Mouse (Mus musculus) midbrain, embryonic 12.5 days (tissue): ENCODE measurements around the gene Ly6g5b. TPM values are rescaled to one million over a fixed set of nuclear protein-coding genes. Genes with fewer than 3 reads are reported as not detected.
A peak's percentile ranks its signal among the peaks of the same experiment; 100 is the strongest.

Experiments used
- ATAC-seq: fragments of 200-750 bp; cut with Nextera tagmentation; 2 replicates; pipeline ENCODE4 v1.8.0; 2017; ENCODE audit warnings: low read depth, moderate TSS enrichment, moderate library complexity; ENCODE audit not compliant: low FRiP score
- H3K27ac ChIP-seq: fragments of 300-500 bp; sonication (generic); replicated peaks from 2 replicates; pipeline ENCODE4 v1.5.1; 2016; ENCODE audit warnings: mild to moderate bottlenecking
- H3K27me3 ChIP-seq: fragments of 300-500 bp; sonication (generic); 2 replicates; pipeline ENCODE4 v1.6.1; 2016; ENCODE audit warnings: mild to moderate bottlenecking
- H3K36me3 ChIP-seq: fragments of 300-500 bp; sonication (generic); 2 replicates; pipeline ENCODE4 v1.6.1; 2016
- H3K4me1 ChIP-seq: fragments of 300-500 bp; sonication (generic); 2 replicates; pipeline ENCODE4 v1.6.1; 2016
- H3K4me2 ChIP-seq: fragments of 300-500 bp; sonication (generic); replicated peaks from 2 replicates; pipeline ENCODE4 v1.6.1; 2016; ENCODE audit warnings: mild to moderate bottlenecking, moderate library complexity
- H3K4me3 ChIP-seq: fragments of 300-500 bp; sonication (generic); 2 replicates; pipeline ENCODE4 v1.5.1; 2016; ENCODE audit warnings: mild to moderate bottlenecking
- H3K9ac ChIP-seq: fragments of 300-500 bp; sonication (generic); replicated peaks from 2 replicates; pipeline ENCODE4 v1.6.1; 2016; ENCODE audit warnings: mild to moderate bottlenecking, moderate library complexity
- H3K9me3 ChIP-seq: fragments of 300-500 bp; sonication (generic); 2 replicates; pipeline ENCODE4 v1.6.1; 2016; ENCODE audit warnings: mild to moderate bottlenecking
- WGBS: fragments of 180-500 bp; shearing (Covaris S2); methylation state at CpG from one replicate; pipeline ENCODE4 v1.1.7; 2016; 5-methylcytosine and 5-hydroxymethylcytosine counted together
- polyA plus RNA-seq: library from polyadenylated mRNA; unstranded; fragments of >200 nt; fragmentation: Nextera tagmentation; extraction: Ambion mirVana; gene quantifications from 2 replicates; pipeline ENCODE4 v1.2.1, GENCODE M21; 2016

Ly6g5b gene
- polyA plus RNA-seq, 1 experiment from 2014 or later, result 1.5 TPM

GRCm38 (mm10) chr17:35155451-35155850 lies 40.2 kb upstream of the Ly6g5b start:
- no peak for ATAC-seq
- H3K9ac ChIP-seq, result peak overlapping the region; percentile 34; the same call in 1 of the 2 replicates
- no peaks in the 10 kb centered on the region for H3K27me3 ChIP-seq
- H3K9me3 ChIP-seq, result no peaks in the 10 kb centered on the region
- no peak overlapping the region for H3K4me2 ChIP-seq
- no peak overlapping the region for H3K27ac ChIP-seq
- no peak overlapping the region for H3K4me3 ChIP-seq
- 93% methylated on average over 12 of the region's 12 CpGs for WGBS
- H3K36me3 ChIP-seq, result peaks cover 98% of the 10 kb centered on the region
- H3K4me1 ChIP-seq, result no peaks in the 10 kb centered on the region; the same call in 1 of the 2 replicates

GRCm38 (mm10) chr17:35154616-35155015 lies 39.4 kb upstream of the Ly6g5b start:
- H3K9me3 ChIP-seq, result no peaks in the 10 kb centered on the region
- H3K9ac ChIP-seq, result no peak overlapping the region
- H3K4me3 ChIP-seq, result no peak overlapping the region
- no peaks in the 10 kb centered on the region; the same call in 1 of the 2 replicates for H3K4me1 ChIP-seq
- H3K36me3 ChIP-seq, result peaks cover 98% of the 10 kb centered on the region
- no peak for ATAC-seq
- no peaks in the 10 kb centered on the region for H3K27me3 ChIP-seq
- WGBS, result 81% methylated on average over 7 of the region's 7 CpGs
- H3K4me2 ChIP-seq, result no peak overlapping the region
- no peak overlapping the region for H3K27ac ChIP-seq

- H3K4me2 ChIP-seq, result no peak overlapping the region
- no peak overlapping the region for H3K4me3 ChIP-seq
- H3K27ac ChIP-seq, result no peak overlapping the region
- WGBS, result 81% methylated on average over 4 of the region's 4 CpGs
- no peak overlapping the region for H3K9ac ChIP-seq
- no peak for ATAC-seq
- H3K9me3 ChIP-seq, result no peaks in the 10 kb centered on the region
- H3K4me1 ChIP-seq, result no peaks in the 10 kb centered on the region; the same call in 1 of the 2 replicates
- peaks cover 98% of the 10 kb centered on the region for H3K36me3 ChIP-seq
- H3K27me3 ChIP-seq, result no peaks in the 10 kb centered on the region
These were observed 38.7 kb upstream of the Ly6g5b start for GRCm38 (mm10) chr17:35153931-35154330.

- ATAC-seq, result no peak
- Histone ChIP-seq H3K4me2 (no peak overlapping the region), H3K9ac (no peak overlapping the region), H3K36me3 (peaks cover 98% of the 10 kb centered on the region), H3K27me3 (no peaks in the 10 kb centered on the region), H3K27ac (no peak overlapping the region), H3K4me1 (no peaks in the 10 kb centered on the region), H3K9me3 (no peaks in the 10 kb centered on the region), H3K4me3 (no peak overlapping the region)
- WGBS, result 93% methylated on average over 9 of the region's 9 CpGs
These were observed 37.8 kb upstream of the Ly6g5b start for GRCm38 (mm10) chr17:35153077-35153476.

GRCm38 (mm10) chr17:35152121-35152520 lies 36.9 kb upstream of the Ly6g5b start:
- 98% methylated on average over 4 of the region's 4 CpGs for WGBS

GRCm38 (mm10) chr17:35147922-35148639 lies 32.9 kb upstream of the Ly6g5b start:
- Histone ChIP-seq H3K27ac (0 out of 2 replicates have a peak overlapping the region, but pooled peaks have one; percentile 3), H3K36me3 (peaks cover 97% of the 10 kb centered on the region), H3K4me1 (no peaks in the 10 kb centered on the region), H3K9ac (no peak overlapping the region), H3K4me3 (no peak overlapping the region), H3K4me2 (no peak overlapping the region), H3K9me3 (no peaks in the 10 kb centered on the region), H3K27me3 (no peaks in the 10 kb centered on the region)
- no peak for ATAC-seq
- WGBS, result 73% methylated on average over 5 of the region's 5 CpGs

More at GRCm38 (mm10) chr17:35152121-35152520, 36.9 kb upstream of the Ly6g5b start:
- H3K27ac ChIP-seq, result no peak overlapping the region
- H3K36me3 ChIP-seq, result peaks cover 97% of the 10 kb centered on the region
- no peak overlapping the region for H3K4me3 ChIP-seq
- H3K9ac ChIP-seq, result no peak overlapping the region
- H3K4me1 ChIP-seq, result no peaks in the 10 kb centered on the region
- no peaks in the 10 kb centered on the region for H3K9me3 ChIP-seq
- no peaks in the 10 kb centered on the region for H3K27me3 ChIP-seq
- no peak for ATAC-seq
- no peak overlapping the region for H3K4me2 ChIP-seq

- no peaks in the 10 kb centered on the region for H3K27me3 ChIP-seq
- H3K36me3 ChIP-seq, result peaks cover 97% of the 10 kb centered on the region
- WGBS, result 65% methylated on average over 3 of the region's 3 CpGs
- H3K4me2 ChIP-seq, result no peak overlapping the region
- H3K27ac ChIP-seq, result 0 out of 2 replicates have a peak overlapping the region, but pooled peaks have one; percentile 3
- ATAC-seq, result 0 out of 2 replicates have a peak, but pooled peaks have one; percentile 28
- H3K9ac ChIP-seq, result no peak overlapping the region
- no peak overlapping the region for H3K4me3 ChIP-seq
- no peaks in the 10 kb centered on the region for H3K4me1 ChIP-seq
- no peaks in the 10 kb centered on the region for H3K9me3 ChIP-seq
These were observed 32.1 kb upstream of the Ly6g5b start for GRCm38 (mm10) chr17:35147348-35147747.

GRCm38 (mm10) chr17:35146139-35146538 lies 30.9 kb upstream of the Ly6g5b start:
- Histone ChIP-seq H3K9me3 (no peaks in the 10 kb centered on the region), H3K27ac (no peak overlapping the region), H3K4me3 (no peak overlapping the region), H3K36me3 (peaks cover 97% of the 10 kb centered on the region), H3K4me1 (no peaks in the 10 kb centered on the region), H3K27me3 (no peaks in the 10 kb centered on the region), H3K9ac (no peak overlapping the region), H3K4me2 (no peak overlapping the region)
- WGBS, result 97% methylated on average over 5 of the region's 5 CpGs
- ATAC-seq, result no peak

- H3K4me1 ChIP-seq, result peaks cover 15% of the 10 kb centered on the region
- no peaks in the 10 kb centered on the region for H3K9me3 ChIP-seq
- no peak for ATAC-seq
- H3K36me3 ChIP-seq, result peaks cover 89% of the 10 kb centered on the region
- no peak overlapping the region for H3K9ac ChIP-seq
- H3K4me3 ChIP-seq, result no peak overlapping the region
- WGBS, result 87% methylated on average over 6 of the region's 6 CpGs
- H3K27ac ChIP-seq, result no peak overlapping the region
- H3K27me3 ChIP-seq, result no peaks in the 10 kb centered on the region
- no peak overlapping the region for H3K4me2 ChIP-seq
These were observed 26.7 kb upstream of the Ly6g5b start for GRCm38 (mm10) chr17:35141971-35142370.

- H3K4me1 ChIP-seq, result peaks cover 24% of the 10 kb centered on the region
- H3K4me2 ChIP-seq, result no peak overlapping the region
- no peak overlapping the region for H3K27ac ChIP-seq
- no peak for ATAC-seq
- H3K36me3 ChIP-seq, result peaks cover 75% of the 10 kb centered on the region
- no peaks in the 10 kb centered on the region for H3K9me3 ChIP-seq
- no peak overlapping the region for H3K4me3 ChIP-seq
- WGBS, result 82% methylated on average over 16 of the region's 16 CpGs
- no peaks in the 10 kb centered on the region for H3K27me3 ChIP-seq
- H3K9ac ChIP-seq, result no peak overlapping the region
These were observed 25.3 kb upstream of the Ly6g5b start for GRCm38 (mm10) chr17:35140490-35140996.

- H3K9me3 ChIP-seq, result no peaks in the 10 kb centered on the region
- H3K27me3 ChIP-seq, result no peaks in the 10 kb centered on the region
- WGBS, result 92% methylated on average over 3 of the region's 3 CpGs
- H3K9ac ChIP-seq, result no peak overlapping the region
- H3K36me3 ChIP-seq, result peaks cover 62% of the 10 kb centered on the region
- ATAC-seq, result no peak
- peaks cover 24% of the 10 kb centered on the region for H3K4me1 ChIP-seq
- H3K4me3 ChIP-seq, result no peak overlapping the region
- no peak overlapping the region for H3K27ac ChIP-seq
- H3K4me2 ChIP-seq, result no peak overlapping the region
These were observed 24.0 kb upstream of the Ly6g5b start for GRCm38 (mm10) chr17:35139269-35139668.

- H3K9me3 ChIP-seq, result no peaks in the 10 kb centered on the region
- peaks cover 27% of the 10 kb centered on the region for H3K36me3 ChIP-seq
- no peaks in the 10 kb centered on the region for H3K27me3 ChIP-seq
- peak overlapping the region; percentile 92 for H3K9ac ChIP-seq
- under 1% methylated on average over 43 of the region's 43 CpGs for WGBS
- H3K4me3 ChIP-seq, result peak overlapping the region; percentile 82
- H3K4me1 ChIP-seq, result peaks cover 24% of the 10 kb centered on the region
- H3K27ac ChIP-seq, result peak overlapping the region; percentile 95
- ATAC-seq, result peak; percentile 68
- peak overlapping the region; percentile 89 for H3K4me2 ChIP-seq
These were observed 20.5 kb upstream of the Ly6g5b start for GRCm38 (mm10) chr17:35135591-35136320.
